Comparison of ENCODE assay signal across 14 mouse cellular contexts in genomic region chr1:80240017-80240660, GRCm38 (mm10). TPM values are rescaled to one million over a fixed set of nuclear protein-coding genes. Genes with fewer than 3 reads are reported as not detected.
DNase-seq lines count a peak whose midpoint lies in the region; ATAC-seq lines count a peak whose summit lies in the region.
"Had no signal": no experiment of that assay in that cellular context is flagged by ENCODE, and none has a peak within 500 bp of the region (broad histone marks: within the 10 kb centered on the region; RNA-seq: fewer than 3 reads in every experiment).

No protein-coding gene starts in this region.

- H3K36me3 ChIP-seq in kidney, embryonic 15.5 days: no peaks in the 10 kb centered on the region
- H3K36me3 ChIP-seq in embryonic facial prominence, embryonic 13.5 days: no peaks in the 10 kb centered on the region
- H3K36me3 ChIP-seq in neural tube, embryonic 13.5 days: no peaks in the 10 kb centered on the region
- H3K36me3 ChIP-seq: G1E; lung, embryonic 15.5 days had no signal

- H3K9ac ChIP-seq in kidney, embryonic 15.5 days: no peak overlapping the region
- 0 out of 2 replicates have a peak overlapping the region, but pooled peaks have one; percentile 12 for H3K9ac ChIP-seq in embryonic facial prominence, embryonic 13.5 days
- no peak overlapping the region for H3K9ac ChIP-seq in neural tube, embryonic 13.5 days
- H3K9ac ChIP-seq: lung, embryonic 15.5 days had no signal

- peak; percentile 61 for ATAC-seq in kidney, embryonic 15.5 days (replicated peaks; ENCODE audit: low FRiP score)
- ATAC-seq in embryonic facial prominence, embryonic 13.5 days (ENCODE audit: insufficient number of reproducible peaks, insufficient read depth, low FRiP score, low TSS enrichment, low read depth): peak; percentile 52; the same call in 1 of the 2 replicates
- ATAC-seq in neural tube, embryonic 13.5 days (ENCODE audit: low read depth): peak; percentile 59; the same call in 1 of the 2 replicates

- WGBS in kidney, embryonic 15.5 days: 23% methylated on average over 12 of the region's 12 CpGs
- 21% methylated on average over 12 of the region's 12 CpGs for WGBS in embryonic facial prominence, embryonic 13.5 days
- WGBS in neural tube, embryonic 13.5 days: 26% methylated on average over 12 of the region's 12 CpGs

- no peaks in the 10 kb centered on the region for H3K9me3 ChIP-seq in kidney, embryonic 15.5 days (replicated peaks)
- no peaks in the 10 kb centered on the region for H3K9me3 ChIP-seq in embryonic facial prominence, embryonic 13.5 days
- H3K9me3 ChIP-seq in neural tube, embryonic 13.5 days: no peaks in the 10 kb centered on the region
- H3K9me3 ChIP-seq: G1E; lung, embryonic 15.5 days had no signal

- DNase-seq in kidney, adult 18-20 months: no peak
- DNase-seq in ZHBTc4 (ENCODE audit: low read depth, low spot score): peak; percentile 66
- DNase-seq in lung, postnatal 36 days: no peak
- no peak for DNase-seq in layer of hippocampus, adult 9-11 months
- DNase-seq: adrenal gland, adult 2 months; heart, postnatal 36 days; left cerebral cortex, postnatal 4 days; right cerebral cortex, postnatal 4 days had no signal

- peak overlapping the region; percentile 25 for H3K4me2 ChIP-seq in kidney, embryonic 15.5 days
- peak overlapping the region; percentile 27 for H3K4me2 ChIP-seq in embryonic facial prominence, embryonic 13.5 days
- no peak overlapping the region for H3K4me2 ChIP-seq in neural tube, embryonic 13.5 days
- H3K4me2 ChIP-seq: lung, embryonic 15.5 days had no signal

- no peaks in the 10 kb centered on the region for H3K27me3 ChIP-seq in kidney, embryonic 15.5 days
- H3K27me3 ChIP-seq in embryonic facial prominence, embryonic 13.5 days: no peaks in the 10 kb centered on the region
- no peaks in the 10 kb centered on the region for H3K27me3 ChIP-seq in neural tube, embryonic 13.5 days
- H3K27me3 ChIP-seq: lung, embryonic 15.5 days had no signal

- 0 out of 2 replicates have a peak overlapping the region, but pooled peaks have one; percentile 13 for H3K27ac ChIP-seq in kidney, embryonic 15.5 days
- no peak overlapping the region for H3K27ac ChIP-seq in embryonic facial prominence, embryonic 13.5 days
- H3K27ac ChIP-seq in neural tube, embryonic 13.5 days (replicated peaks): no peak overlapping the region
- H3K27ac ChIP-seq: lung, embryonic 15.5 days had no signal

- no peak overlapping the region for H3K4me3 ChIP-seq in kidney, embryonic 15.5 days (replicated peaks)
- no peak overlapping the region for H3K4me3 ChIP-seq in embryonic facial prominence, embryonic 13.5 days
- H3K4me3 ChIP-seq in neural tube, embryonic 13.5 days: no peak overlapping the region
- H3K4me3 ChIP-seq: erythroblast, embryonic 14.5 days; lung, embryonic 15.5 days had no signal

- H3K4me1 ChIP-seq in kidney, embryonic 15.5 days: peaks cover 12% of the 10 kb centered on the region
- peaks cover 10% of the 10 kb centered on the region; the same call in 1 of the 2 replicates for H3K4me1 ChIP-seq in embryonic facial prominence, embryonic 13.5 days
- H3K4me1 ChIP-seq in neural tube, embryonic 13.5 days (replicated peaks): peaks cover 6% of the 10 kb centered on the region
- H3K4me1 ChIP-seq: lung, embryonic 15.5 days had no signal

RNA-seq across cellular contexts. Expression of gene Fam124b, which starts 21.9 kb away (rescaled TPM):
- polyA plus RNA-seq in kidney, embryonic 15.5 days (2015; fragmentation: Nextera tagmentation; extraction: Ambion mirVana): 0.66 and 1.1 TPM in 2 replicates
- polyA plus RNA-seq in embryonic facial prominence, embryonic 13.5 days (2015; fragmentation: Nextera tagmentation; extraction: Ambion mirVana): 0.98 and 1.2 TPM in 2 replicates
- polyA plus RNA-seq in neural tube, embryonic 13.5 days (2015; fragmentation: Nextera tagmentation; extraction: Ambion mirVana): 0.80 and 0.96 TPM in 2 replicates
- polyA plus RNA-seq: erythroblast, embryonic 14.5 days; G1E had no signal
